Mouse (Mus musculus): ENCODE results near the gene Blvra. TPM values are rescaled to one million over a fixed set of nuclear protein-coding genes. Genes with fewer than 3 reads are reported as not detected.

The Blvra gene
- polyA plus RNA-seq, 1 experiment from 2014 or later = 43.6 TPM

DNA sequence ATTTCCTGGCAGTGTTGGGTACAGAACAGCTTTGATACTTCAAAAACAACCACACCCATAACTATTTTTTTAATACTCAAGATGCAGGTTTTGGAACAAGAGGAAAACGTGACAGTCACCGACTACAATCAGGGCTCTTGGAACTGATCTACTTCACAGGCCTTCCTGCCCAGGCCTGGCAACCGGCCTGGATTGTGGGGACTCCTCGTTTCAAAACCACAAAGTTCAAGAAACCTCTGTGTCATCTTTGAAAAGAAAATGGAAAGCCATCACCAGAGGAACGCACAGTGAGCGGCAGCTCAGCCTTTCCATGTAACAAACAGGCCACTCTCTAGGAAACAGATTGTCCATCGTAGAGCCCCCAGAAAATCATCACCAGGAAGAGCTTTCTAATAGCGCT lies 68.6 kb downstream of the Blvra start:
- Histone ChIP-seq H3K9me3 (replicated peaks) (no peaks in the 10 kb centered on the region), H3K4me2 (no peak overlapping the region), H3K36me3 (peaks cover 27% of the 10 kb centered on the region), H3K27ac (no peak overlapping the region), H3K4me3 (replicated peaks) (no peak overlapping the region), H3K9ac (no peak overlapping the region), H3K4me1 (peaks cover 38% of the 10 kb centered on the region), H3K27me3 (no peaks in the 10 kb centered on the region)
- 94% methylated on average over 8 of the region's 8 CpGs for WGBS
- no peak for ATAC-seq (replicated peaks; ENCODE audit: low FRiP score)

GRCm38 (mm10) chr2:127139605-127140004 lies 69.1 kb downstream of the Blvra start:
- no peak overlapping the region for H3K4me3 ChIP-seq (replicated peaks)
- no peak overlapping the region for H3K27ac ChIP-seq
- no peak for ATAC-seq (replicated peaks; ENCODE audit: low FRiP score)
- H3K4me1 ChIP-seq = peaks cover 33% of the 10 kb centered on the region
- H3K9ac ChIP-seq = no peak overlapping the region
- no peaks in the 10 kb centered on the region for H3K27me3 ChIP-seq
- H3K36me3 ChIP-seq = peaks cover 27% of the 10 kb centered on the region
- WGBS = 94% methylated on average over 1 of the region's 1 CpGs
- H3K9me3 ChIP-seq (replicated peaks) = no peaks in the 10 kb centered on the region
- no peak overlapping the region for H3K4me2 ChIP-seq

- peaks cover 31% of the 10 kb centered on the region for H3K4me1 ChIP-seq
- H3K27ac ChIP-seq = no peak overlapping the region
- H3K4me3 ChIP-seq (replicated peaks) = no peak overlapping the region
- H3K4me2 ChIP-seq = no peak overlapping the region
- 91% methylated on average over 7 of the region's 7 CpGs for WGBS
- no peaks in the 10 kb centered on the region for H3K27me3 ChIP-seq
- ATAC-seq (replicated peaks; ENCODE audit: low FRiP score) = no peak
- peaks cover 27% of the 10 kb centered on the region for H3K36me3 ChIP-seq
- H3K9me3 ChIP-seq (replicated peaks) = no peaks in the 10 kb centered on the region
- no peak overlapping the region for H3K9ac ChIP-seq
These were observed 69.5 kb downstream of the Blvra start for GRCm38 (mm10) chr2:127140011-127140410.

DNA sequence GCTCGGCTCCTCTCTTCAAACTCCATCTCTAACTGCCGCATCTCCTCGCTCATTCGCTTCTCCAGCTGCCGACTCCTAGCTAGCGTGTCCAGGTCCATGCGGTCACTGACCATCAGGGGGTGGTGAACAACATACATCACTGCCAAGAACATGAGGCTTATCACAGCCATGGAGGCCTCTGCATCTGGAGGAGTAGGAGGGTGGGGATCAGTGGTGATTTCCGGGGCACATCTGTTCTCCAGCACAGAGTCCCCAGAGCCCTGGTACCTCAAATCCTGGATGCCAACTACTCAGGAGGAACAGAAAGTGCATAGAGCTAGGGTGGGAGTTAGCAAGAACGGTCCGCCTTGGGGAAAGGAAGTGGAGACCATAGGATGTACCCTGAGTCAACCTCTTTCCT lies 71.6 kb downstream of the Blvra start:
- Histone ChIP-seq H3K36me3 (peaks cover 27% of the 10 kb centered on the region), H3K4me1 (peaks cover 26% of the 10 kb centered on the region), H3K27me3 (no peaks in the 10 kb centered on the region), H3K27ac (no peak overlapping the region), H3K9ac (0 out of 2 replicates have a peak overlapping the region, but pooled peaks have one; percentile 54), H3K4me2 (peak overlapping the region; percentile 71), H3K4me3 (replicated peaks) (peak overlapping the region; percentile 59), H3K9me3 (replicated peaks) (no peaks in the 10 kb centered on the region)
- no peak for ATAC-seq (replicated peaks; ENCODE audit: low FRiP score)
- WGBS = 77% methylated on average over 10 of the region's 10 CpGs

DNA sequence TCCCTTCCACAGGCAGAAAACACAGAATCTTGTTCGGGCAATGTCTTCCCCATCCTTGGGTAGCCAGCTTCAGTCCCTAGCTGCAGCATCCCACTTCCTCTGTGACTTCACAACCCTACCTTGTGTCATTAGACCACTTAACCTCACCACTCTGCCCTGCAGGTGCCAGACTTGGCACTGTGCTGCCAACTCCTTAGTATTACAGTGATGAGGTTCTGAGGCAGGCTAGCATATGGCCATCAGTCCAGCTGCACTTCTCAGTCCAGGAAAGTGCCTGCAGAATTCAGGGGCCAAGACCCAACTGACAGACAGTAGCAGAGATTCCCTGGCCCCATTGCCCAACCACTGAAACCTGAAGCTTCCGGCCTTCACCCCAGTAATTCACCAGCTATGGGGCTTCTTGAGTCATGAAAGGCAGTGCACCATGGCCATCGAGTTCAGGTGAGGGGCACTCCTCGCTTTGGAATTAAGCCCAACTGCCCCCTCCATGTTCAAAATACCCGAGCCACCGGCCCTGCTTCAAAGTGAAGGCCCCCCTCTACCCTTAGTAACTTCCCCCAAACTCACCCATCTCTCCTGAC lies 72.2 kb downstream of the Blvra start:
- Histone ChIP-seq H3K4me1 (peaks cover 21% of the 10 kb centered on the region), H3K27ac (0 out of 2 replicates have a peak overlapping the region, but pooled peaks have one; percentile 34)

GRCm38 (mm10) chr2:127143158-127144063 lies 72.9 kb downstream of the Blvra start, which contains the start of gene Itpripl1:
TSS of gene Itpripl1 (minus strand) at chr2:127143442.
- Histone ChIP-seq H3K9ac (peak within 1 kb of the TSS; percentile 54), H3K36me3 (peaks cover 27% of the 10 kb centered on the region), H3K27ac (0 out of 2 replicates have a peak within 1 kb of the TSS, but pooled peaks have one; percentile 34), H3K27me3 (no peaks in the 10 kb centered on the region), H3K4me1 (peaks cover 21% of the 10 kb centered on the region), H3K4me3 (replicated peaks) (peak within 1 kb of the TSS; percentile 59), H3K4me2 (peak within 1 kb of the TSS; percentile 71), H3K9me3 (replicated peaks) (no peaks in the 10 kb centered on the region)
- ATAC-seq (replicated peaks; ENCODE audit: low FRiP score) = peak; percentile 96
- 3% methylated on average over 31 of the region's 31 CpGs for WGBS

More for the DNA sequence above, 72.2 kb downstream of the Blvra start:
- no peaks in the 10 kb centered on the region for H3K9me3 ChIP-seq (replicated peaks)
- ATAC-seq (replicated peaks; ENCODE audit: low FRiP score) = peak; percentile 4; the same call in 1 of the 2 replicates
- WGBS = 11% methylated on average over 6 of the region's 6 CpGs
- H3K4me2 ChIP-seq = peak overlapping the region; percentile 71
- peak overlapping the region; percentile 59 for H3K4me3 ChIP-seq (replicated peaks)
- H3K36me3 ChIP-seq = peaks cover 27% of the 10 kb centered on the region
- H3K27me3 ChIP-seq = no peaks in the 10 kb centered on the region
- H3K9ac ChIP-seq = peak overlapping the region; percentile 54

DNA sequence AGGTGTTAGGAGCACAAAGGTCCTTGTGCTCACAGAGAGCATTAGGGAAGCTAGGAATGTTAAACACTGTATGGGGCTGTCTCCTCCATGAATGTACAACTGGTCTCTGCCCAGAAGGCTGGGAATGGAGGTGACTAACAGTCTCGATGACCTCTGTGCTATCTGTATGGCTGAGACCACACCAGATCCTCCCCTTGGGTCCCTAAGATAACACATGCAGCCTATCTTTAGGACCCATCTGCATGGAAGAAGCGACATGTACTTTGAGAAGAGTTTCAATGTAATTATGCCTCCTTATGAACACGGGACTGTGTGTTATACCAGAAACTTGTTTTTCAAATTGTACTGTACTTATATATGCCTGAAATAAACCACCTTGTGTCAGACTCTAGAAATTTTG lies 75.2 kb downstream of the Blvra start:
- no peak overlapping the region for H3K4me3 ChIP-seq (replicated peaks)
- H3K27me3 ChIP-seq = no peaks in the 10 kb centered on the region
- H3K36me3 ChIP-seq = peaks cover 9% of the 10 kb centered on the region
- H3K9me3 ChIP-seq (replicated peaks) = no peaks in the 10 kb centered on the region
- H3K9ac ChIP-seq = no peak overlapping the region
- WGBS = 83% methylated on average over 3 of the region's 3 CpGs
- no peak overlapping the region for H3K27ac ChIP-seq
- H3K4me1 ChIP-seq = peaks cover 21% of the 10 kb centered on the region
- no peak for ATAC-seq (replicated peaks; ENCODE audit: low FRiP score)
- no peak overlapping the region for H3K4me2 ChIP-seq

Small RNAs within 50 kb of the gene (microRNA-seq; reads per million reads assigned to microRNA genes)
- not detected for gene Gm24081

Other genes starting within 250 kb of the Blvra start
- gene Trpm7, start 194.4 kb upstream of the Blvra start, polyA plus RNA-seq (2015; fragmentation: Nextera tagmentation; extraction: Ambion mirVana) = 46.4 and 50.6 TPM in 2 replicates
- 37.0 and 40.6 TPM in 2 replicates for gene Sppl2a, start 137.4 kb upstream of the Blvra start, polyA plus RNA-seq (2015; fragmentation: Nextera tagmentation; extraction: Ambion mirVana)
- gene Ap4e1, start 61.9 kb upstream of the Blvra start, polyA plus RNA-seq (2015; fragmentation: Nextera tagmentation; extraction: Ambion mirVana) = 11.7 and 12.1 TPM in 2 replicates
- 90.2 and 90.5 TPM in 2 replicates for gene Ncaph, start 63.3 kb downstream of the Blvra start, polyA plus RNA-seq (2015; fragmentation: Nextera tagmentation; extraction: Ambion mirVana)
- 22.5 and 25.0 TPM in 2 replicates for gene Itpripl1, start 72.8 kb downstream of the Blvra start, polyA plus RNA-seq (2015; fragmentation: Nextera tagmentation; extraction: Ambion mirVana)
- 2.0 and 2.7 TPM in 2 replicates for gene 1810024B03Rik, start 137.6 kb downstream of the Blvra start, polyA plus RNA-seq (2015; fragmentation: Nextera tagmentation; extraction: Ambion mirVana)
- 53.7 and 64.1 TPM in 2 replicates for gene Snrnp200, start 137.7 kb downstream of the Blvra start, polyA plus RNA-seq (2015; fragmentation: Nextera tagmentation; extraction: Ambion mirVana)
- 66.8 and 70.8 TPM in 2 replicates for gene Ciao1, start 177.2 kb downstream of the Blvra start, polyA plus RNA-seq (2015; fragmentation: Nextera tagmentation; extraction: Ambion mirVana)
- gene Tmem127, start 177.2 kb downstream of the Blvra start, polyA plus RNA-seq (2015; fragmentation: Nextera tagmentation; extraction: Ambion mirVana) = 29.0 and 29.3 TPM in 2 replicates
- gene Stard7, start 199.6 kb downstream of the Blvra start, polyA plus RNA-seq (2015; fragmentation: Nextera tagmentation; extraction: Ambion mirVana) = 76.7 and 78.0 TPM in 2 replicates